Mouse (Mus musculus) duodenum, adult 2 months (tissue): Measurements from ENCODE around the gene Rbm46. TPM values are rescaled to one million over a fixed set of nuclear protein-coding genes. Genes with fewer than 3 reads are reported as not detected.

Experiments
- polyA plus RNA-seq: library from polyadenylated mRNA; depleted of rRNA; stranded (reverse); fragments of >200 nt; gene quantifications from 2 replicates; pipeline ENCODE4 v1.2.3, GENCODE M21; 2012; ENCODE audit warnings: low replicate concordance; rRNA removed

Gene Rbm46
- not detected in 2 replicates for polyA plus RNA-seq

GRCm38 (mm10) chr3:82876372-82876739 lies at the start of gene Rbm46:
TSS of gene Rbm46 (minus strand) at chr3:82876483.

DNA sequence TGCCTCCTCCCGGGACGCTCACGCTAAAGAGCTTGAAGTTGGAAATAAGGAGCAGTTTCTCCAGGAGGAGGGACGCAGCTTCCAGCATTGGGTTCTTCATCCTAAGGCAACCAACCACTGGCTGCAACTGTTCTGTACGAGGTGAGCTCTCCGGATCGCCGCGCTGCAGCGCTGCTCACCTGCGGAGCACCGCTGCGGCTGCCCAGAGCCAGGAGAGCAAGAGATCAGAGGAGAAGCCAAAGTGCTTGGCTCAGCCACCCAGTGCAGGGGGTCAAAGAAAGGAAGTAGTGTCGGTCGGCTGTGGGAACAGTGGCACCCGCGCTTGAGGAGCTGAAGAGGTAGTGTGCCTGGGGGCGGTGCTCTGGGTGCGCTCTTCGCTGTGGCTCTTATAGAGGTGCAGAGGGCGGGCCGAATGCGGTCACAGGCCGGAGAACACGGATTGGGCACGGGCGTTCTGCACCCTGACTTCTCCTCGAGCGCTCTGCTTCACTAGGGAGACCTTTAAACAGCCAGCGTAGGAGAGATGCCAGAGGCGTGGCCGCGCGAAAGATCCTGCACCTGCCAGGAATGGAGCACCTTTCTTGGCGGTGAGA lies 27.4 kb upstream of the Rbm46 start, which contains the start of gene Lrat:
Lrat (minus strand) TSS at position 361 of the 593 bp plus-strand sequence.

Other genes with a start within 250 kb of the Rbm46 start
- gene Lrat, start 27.5 kb upstream of the Rbm46 start, polyA plus RNA-seq: 2.6 and 2.9 TPM in 2 replicates
- gene Fgg, start 131.2 kb upstream of the Rbm46 start, polyA plus RNA-seq: 0.13 TPM in 1 of 2 replicates, not detected in the other
- not detected in 2 replicates for gene Fga, start 149.6 kb upstream of the Rbm46 start, polyA plus RNA-seq
- gene Fgb, start 173.4 kb upstream of the Rbm46 start, polyA plus RNA-seq: not detected in 2 replicates
- gene Plrg1, start 179.0 kb upstream of the Rbm46 start, polyA plus RNA-seq: 9.8 and 10.7 TPM in 2 replicates